Mouse (Mus musculus) heart, adult 2 months (tissue): ENCODE measurements around the gene Gh. TPM values are rescaled to one million over a fixed set of nuclear protein-coding genes. Genes with fewer than 3 reads are reported as not detected.
A peak's percentile ranks its signal among the peaks of the same experiment; 100 is the strongest.

ENCODE experiments used
- DNase-seq, 2 experiments: peaks; one replicate each; pipeline ENCODE4 v3.0.0; 2021
- H3K27ac ChIP-seq: fragments of 200-600 bp; 2 replicates; pipeline ENCODE4 v1.8.1; 2022
- H3K27me3 ChIP-seq: fragments of 200-500 bp; 2 replicates; pipeline ENCODE4 v1.6.1; 2012; ENCODE audit warnings: mild to moderate bottlenecking, low read length, inconsistent platforms, mixed read lengths; ENCODE audit not compliant: control insufficient read depth, insufficient read depth
- H3K36me3 ChIP-seq: fragments of 200-500 bp; 2 replicates; pipeline ENCODE4 v1.6.1; 2012; ENCODE audit warnings: low read length, inconsistent platforms; ENCODE audit not compliant: control insufficient read depth, insufficient read depth
- H3K4me1 ChIP-seq: fragments of 200-500 bp; 2 replicates; pipeline ENCODE4 v1.6.1; 2011; ENCODE audit warnings: low read length; ENCODE audit not compliant: control insufficient read depth, insufficient read depth
- H3K4me3 ChIP-seq: fragments of 200-600 bp; 2 replicates; pipeline ENCODE4 v1.8.1; 2022
- H3K79me2 ChIP-seq: fragments of 200-500 bp; replicated peaks from 2 replicates; pipeline ENCODE4 v1.6.1; 2012; ENCODE audit warnings: mild to moderate bottlenecking, inconsistent platforms, low read length, moderate library complexity, mixed read lengths; ENCODE audit not compliant: control insufficient read depth, insufficient read depth
- H3K9ac ChIP-seq: fragments of 200-500 bp; 2 replicates; pipeline ENCODE4 v1.6.1; 2012; ENCODE audit warnings: low read depth, mild to moderate bottlenecking, control low read depth, inconsistent platforms, low read length, mixed read lengths
- CTCF ChIP-seq: fragments of 200-600 bp; IDR thresholded peaks from 2 replicates; pipeline ENCODE4 v1.8.1; 2022; ENCODE audit warnings: antibody characterized with exemption, mild to moderate bottlenecking, moderate library complexity
- EP300 ChIP-seq: fragments of 200-500 bp; IDR thresholded peaks from 2 replicates; pipeline ENCODE4 v1.6.1; 2011; ENCODE audit warnings: low read depth, low read length, control low read depth; ENCODE audit not compliant: insufficient read depth
- POLR2A ChIP-seq: fragments of 200-500 bp; IDR thresholded peaks from 2 replicates; pipeline ENCODE4 v1.6.1; 2011; ENCODE audit warnings: mild to moderate bottlenecking, low read depth, low read length, control low read depth; ENCODE audit not compliant: insufficient read depth
- WGBS: fragments of 180-500 bp; shearing (Covaris S2); methylation state at CpG from one replicate; pipeline ENCODE4 v1.1.7; 2018; 5-methylcytosine and 5-hydroxymethylcytosine counted together
- intact Hi-C: fragments of 180-260 bp; cut with DNase I; formaldehyde crosslinking; loops from one replicate; pipeline ENCODE4 v1.15.1; 2025
- polyA plus RNA-seq: library from polyadenylated mRNA; depleted of rRNA; stranded (reverse); fragments of >200 nt; gene quantifications from 2 replicates; pipeline ENCODE4 v1.2.3, GENCODE M21; 2012
- total RNA-seq, 2 experiments: library from RNA; stranded (reverse); gene quantifications; 2 replicates each; pipeline ENCODE4 v1.2.3; 2021

Gene Gh
- total and polyA plus RNA-seq, 3 experiments, result not detected

GRCm38 (mm10) chr11:106267311-106267852 is 34.3 kb downstream of the Gh start:
- Histone ChIP-seq H3K4me1 (peaks cover 20% of the 10 kb centered on the region), H3K27ac (peak overlapping the region; percentile 57), H3K4me3 (no peak overlapping the region)

DNA sequence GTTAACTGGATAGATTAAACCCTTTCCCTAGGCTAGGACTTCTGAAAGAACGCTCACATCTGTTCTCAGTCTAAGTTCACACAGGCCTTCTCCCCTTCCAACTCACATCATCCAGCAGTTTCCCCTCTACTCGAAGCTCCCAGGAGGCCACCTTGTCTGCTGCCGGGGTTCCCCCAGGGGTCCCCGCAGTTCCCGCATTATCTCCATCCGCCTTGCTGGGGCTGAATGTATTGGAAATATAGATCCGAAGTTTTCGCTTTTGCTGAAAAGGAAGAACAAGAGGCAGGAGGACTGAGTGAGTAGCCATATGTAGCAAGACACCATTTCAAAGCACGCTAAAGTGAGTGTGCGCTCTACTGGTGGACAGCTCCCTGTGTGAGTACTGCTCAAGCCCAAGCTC is 35.2 kb downstream of the Gh start:
- intact Hi-C loops, result no loop called here
- no peaks in the 10 kb centered on the region for H3K27me3 ChIP-seq
- H3K27ac ChIP-seq, result no peak overlapping the region
- H3K79me2 ChIP-seq, result peaks cover 1% of the 10 kb centered on the region
- peaks cover 8% of the 10 kb centered on the region; the same call in 1 of the 2 replicates for H3K36me3 ChIP-seq
- no peak overlapping the region for H3K9ac ChIP-seq
- TF ChIP-seq CTCF, result no peak
- no peak for TF ChIP-seq EP300
- TF ChIP-seq POLR2A, result no peak
- H3K4me3 ChIP-seq, result no peak overlapping the region
- no peak for DNase-seq
- peaks cover 18% of the 10 kb centered on the region for H3K4me1 ChIP-seq
- 90% methylated on average over 10 of the region's 10 CpGs for WGBS

More at GRCm38 (mm10) chr11:106267311-106267852, 34.3 kb downstream of the Gh start:
- Histone ChIP-seq H3K9ac (no peak overlapping the region), H3K27me3 (no peaks in the 10 kb centered on the region), H3K79me2 (peaks cover 1% of the 10 kb centered on the region), H3K36me3 (peaks cover 8% of the 10 kb centered on the region; the same call in 1 of the 2 replicates)
- WGBS, result 63% methylated on average over 15 of the region's 15 CpGs
- intact Hi-C loops, result no loop called here
- no peak for TF ChIP-seq EP300
- no peak for TF ChIP-seq CTCF
- TF ChIP-seq POLR2A, result no peak
- DNase-seq, result peak; percentile 46 to 53

- no peak for TF ChIP-seq CTCF
- no peak for TF ChIP-seq POLR2A
- no peak for TF ChIP-seq EP300
- intact Hi-C loops, result no loop called here
- DNase-seq, result no peak
- H3K4me1 ChIP-seq, result peaks cover 15% of the 10 kb centered on the region
- 74% methylated on average over 4 of the region's 4 CpGs for WGBS
- H3K4me3 ChIP-seq, result no peak overlapping the region
- H3K9ac ChIP-seq, result no peak overlapping the region
- H3K36me3 ChIP-seq, result peaks cover 7% of the 10 kb centered on the region; the same call in 1 of the 2 replicates
- no peak overlapping the region for H3K27ac ChIP-seq
- peaks cover 1% of the 10 kb centered on the region for H3K79me2 ChIP-seq
- no peaks in the 10 kb centered on the region for H3K27me3 ChIP-seq
Measured at GRCm38 (mm10) chr11:106265570-106265969, 36.1 kb downstream of the Gh start.

DNA sequence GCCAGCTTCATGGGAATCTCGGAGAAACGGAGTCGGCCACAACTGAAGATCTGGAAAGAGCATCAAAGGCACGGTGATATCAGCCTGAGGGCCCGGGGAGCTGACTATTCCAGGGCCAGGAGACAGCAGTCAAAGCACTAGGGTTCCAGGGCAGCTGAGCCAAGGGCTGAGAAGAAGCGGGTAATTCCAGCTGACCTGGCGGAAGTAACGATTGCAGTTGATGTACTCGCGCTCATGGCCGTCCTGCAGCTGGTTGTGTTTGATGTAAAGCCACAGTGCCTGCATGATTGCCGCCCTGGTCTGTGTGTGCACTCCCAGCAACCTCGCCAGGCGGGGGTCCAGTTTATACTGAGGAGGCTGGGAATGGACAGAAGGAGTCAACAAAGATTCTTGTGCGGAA is 36.7 kb downstream of the Gh start:
- Histone ChIP-seq H3K27me3 (no peaks in the 10 kb centered on the region), H3K4me3 (no peak overlapping the region), H3K4me1 (peaks cover 13% of the 10 kb centered on the region), H3K9ac (no peak overlapping the region), H3K79me2 (peaks cover 1% of the 10 kb centered on the region; the same call in 1 of the 2 replicates), H3K27ac (no peak overlapping the region), H3K36me3 (peaks cover 5% of the 10 kb centered on the region; the same call in 1 of the 2 replicates)
- WGBS, result 90% methylated on average over 15 of the region's 15 CpGs
- intact Hi-C loops, result no loop called here
- DNase-seq, result no peak
- no peak for TF ChIP-seq CTCF
- TF ChIP-seq EP300, result no peak

DNA sequence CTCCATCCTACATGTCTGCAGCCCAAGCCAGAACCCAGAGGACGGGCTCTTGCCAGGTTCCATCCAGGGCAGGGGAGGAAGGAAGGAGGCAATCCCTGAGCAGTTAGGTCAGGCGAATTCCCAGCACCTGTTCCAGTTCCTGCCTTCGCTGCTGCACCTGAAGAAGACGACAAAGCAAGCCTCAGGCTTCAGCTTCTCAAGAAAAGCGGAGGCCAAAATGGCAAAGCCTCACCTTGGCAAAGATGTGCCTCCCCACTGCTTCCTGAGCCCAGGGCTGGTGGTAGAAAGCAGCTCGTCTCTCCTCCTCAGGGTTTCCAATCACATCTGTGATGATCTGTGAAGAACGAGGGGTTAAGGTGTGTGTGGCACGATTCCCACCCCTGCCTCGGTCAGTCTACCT is 37.7 kb downstream of the Gh start:
- H3K27me3 ChIP-seq, result no peaks in the 10 kb centered on the region
- WGBS, result 78% methylated on average over 9 of the region's 9 CpGs
- TF ChIP-seq POLR2A (no peak), CTCF (no peak), EP300 (no peak)
- peaks cover 1% of the 10 kb centered on the region; the same call in 1 of the 2 replicates for H3K79me2 ChIP-seq
- H3K4me1 ChIP-seq, result peaks cover 10% of the 10 kb centered on the region
- intact Hi-C loops, result no loop called here
- peaks cover 2% of the 10 kb centered on the region; the same call in 1 of the 2 replicates for H3K36me3 ChIP-seq
- H3K9ac ChIP-seq, result no peak overlapping the region
- no peak for DNase-seq
- no peak overlapping the region for H3K27ac ChIP-seq
- no peak overlapping the region for H3K4me3 ChIP-seq

GRCm38 (mm10) chr11:106260826-106261450 is 40.7 kb downstream of the Gh start:
- Histone ChIP-seq H3K27ac (no peak overlapping the region), H3K4me3 (no peak overlapping the region), H3K79me2 (no peaks in the 10 kb centered on the region), H3K9ac (no peak overlapping the region), H3K4me1 (peaks cover 2% of the 10 kb centered on the region), H3K36me3 (peaks cover 2% of the 10 kb centered on the region), H3K27me3 (no peaks in the 10 kb centered on the region)
- intact Hi-C loops, result no loop called here
- 74% methylated on average over 14 of the region's 14 CpGs for WGBS
- TF ChIP-seq POLR2A (no peak), CTCF (no peak), EP300 (no peak)
- no peak for DNase-seq
